Mouse (Mus musculus): ENCODE measurements at regions not wholly inside any gene's neighbourhood (a gene's known extent, or its start where the extent isn't known, plus 50 kb on each side); places are given as distances from the start of the nearest gene placed in this dataset.

GRCm38 (mm10) chr2:71633471-71633870, 86.9 kb upstream of the Dlx2 start:
- no peaks in the 10 kb centered on the region for H3K9me3 ChIP-seq (ENCODE audit: control insufficient read depth, low read length)
- no peak overlapping the region for H3K9ac ChIP-seq (replicated peaks; ENCODE audit: low read depth, low read length)
- no peak for ATAC-seq
- H3K4me2 ChIP-seq (ENCODE audit: low read length), result no peak overlapping the region
- no peaks in the 10 kb centered on the region for H3K36me3 ChIP-seq (ENCODE audit: control insufficient read depth, insufficient read depth)
- H3K4me1 ChIP-seq (replicated peaks; ENCODE audit: control insufficient read depth, insufficient read depth, low read length), result peaks cover 27% of the 10 kb centered on the region
- 71% methylated on average over 6 of the region's 6 CpGs for WGBS
- H3K27ac ChIP-seq (ENCODE audit: low read length), result no peak overlapping the region
- H3K4me3 ChIP-seq (replicated peaks; ENCODE audit: low read length), result no peak overlapping the region
- H3K27me3 ChIP-seq (replicated peaks; ENCODE audit: control insufficient read depth, insufficient read depth, low read length), result no peaks in the 10 kb centered on the region

- Histone ChIP-seq H3K36me3 (ENCODE audit: control insufficient read depth, insufficient read depth) (no peaks in the 10 kb centered on the region), H3K4me1 (replicated peaks; ENCODE audit: control insufficient read depth, insufficient read depth, low read length) (peaks cover 18% of the 10 kb centered on the region), H3K27me3 (replicated peaks; ENCODE audit: control insufficient read depth, insufficient read depth, low read length) (no peaks in the 10 kb centered on the region), H3K4me3 (replicated peaks; ENCODE audit: low read length) (no peak overlapping the region), H3K27ac (ENCODE audit: low read length) (no peak overlapping the region), H3K9me3 (ENCODE audit: control insufficient read depth, low read length) (no peaks in the 10 kb centered on the region), H3K4me2 (ENCODE audit: low read length) (no peak overlapping the region), H3K9ac (replicated peaks; ENCODE audit: low read depth, low read length) (no peak overlapping the region)
- ATAC-seq, result no peak
- WGBS, result 81% methylated on average over 3 of the region's 3 CpGs
Observed at GRCm38 (mm10) chr2:71634471-71634870, 87.9 kb upstream of the Dlx2 start.

GRCm38 (mm10) chr2:71636134-71636533, 89.6 kb upstream of the Dlx2 start:
- H3K4me1 ChIP-seq (replicated peaks; ENCODE audit: control insufficient read depth, insufficient read depth, low read length), result peaks cover 9% of the 10 kb centered on the region
- no peak overlapping the region for H3K4me3 ChIP-seq (replicated peaks; ENCODE audit: low read length)
- no peak overlapping the region for H3K27ac ChIP-seq (ENCODE audit: low read length)
- H3K9me3 ChIP-seq (ENCODE audit: control insufficient read depth, low read length), result no peaks in the 10 kb centered on the region; the same call in 1 of the 2 replicates
- no peaks in the 10 kb centered on the region for H3K27me3 ChIP-seq (replicated peaks; ENCODE audit: control insufficient read depth, insufficient read depth, low read length)
- peak; percentile 55 for ATAC-seq
- H3K4me2 ChIP-seq (ENCODE audit: low read length), result no peak overlapping the region
- no peak overlapping the region for H3K9ac ChIP-seq (replicated peaks; ENCODE audit: low read depth, low read length)
- WGBS, result 63% methylated on average over 4 of the region's 4 CpGs
- no peaks in the 10 kb centered on the region for H3K36me3 ChIP-seq (ENCODE audit: control insufficient read depth, insufficient read depth)

- Histone ChIP-seq H3K27me3 (replicated peaks; ENCODE audit: control insufficient read depth, insufficient read depth, low read length) (no peaks in the 10 kb centered on the region), H3K4me3 (replicated peaks; ENCODE audit: low read length) (no peak overlapping the region), H3K4me1 (replicated peaks; ENCODE audit: control insufficient read depth, insufficient read depth, low read length) (peaks cover 9% of the 10 kb centered on the region), H3K27ac (ENCODE audit: low read length) (no peak overlapping the region), H3K9ac (replicated peaks; ENCODE audit: low read depth, low read length) (no peak overlapping the region), H3K36me3 (ENCODE audit: control insufficient read depth, insufficient read depth) (no peaks in the 10 kb centered on the region), H3K9me3 (ENCODE audit: control insufficient read depth, low read length) (no peaks in the 10 kb centered on the region; the same call in 1 of the 2 replicates), H3K4me2 (ENCODE audit: low read length) (no peak overlapping the region)
- peak; percentile 72 for ATAC-seq
- WGBS, result 20% methylated on average over 4 of the region's 4 CpGs
Observed at GRCm38 (mm10) chr2:71636590-71636989, 90.0 kb upstream of the Dlx2 start.

GRCm38 (mm10) chr2:71640251-71640650, 93.7 kb upstream of the Dlx2 start:
- Histone ChIP-seq H3K4me1 (replicated peaks; ENCODE audit: control insufficient read depth, insufficient read depth, low read length) (peaks cover 9% of the 10 kb centered on the region), H3K9me3 (ENCODE audit: control insufficient read depth, low read length) (no peaks in the 10 kb centered on the region; the same call in 1 of the 2 replicates), H3K27ac (ENCODE audit: low read length) (no peak overlapping the region), H3K4me3 (replicated peaks; ENCODE audit: low read length) (no peak overlapping the region), H3K36me3 (ENCODE audit: control insufficient read depth, insufficient read depth) (no peaks in the 10 kb centered on the region), H3K9ac (replicated peaks; ENCODE audit: low read depth, low read length) (no peak overlapping the region), H3K4me2 (ENCODE audit: low read length) (no peak overlapping the region), H3K27me3 (replicated peaks; ENCODE audit: control insufficient read depth, insufficient read depth, low read length) (no peaks in the 10 kb centered on the region)
- WGBS, result 93% methylated on average over 5 of the region's 5 CpGs
- ATAC-seq, result no peak

- Histone ChIP-seq H3K9me3 (ENCODE audit: control insufficient read depth, low read length) (no peaks in the 10 kb centered on the region; the same call in 1 of the 2 replicates), H3K27ac (ENCODE audit: low read length) (no peak overlapping the region), H3K4me2 (ENCODE audit: low read length) (no peak overlapping the region), H3K4me3 (replicated peaks; ENCODE audit: low read length) (no peak overlapping the region), H3K27me3 (replicated peaks; ENCODE audit: control insufficient read depth, insufficient read depth, low read length) (no peaks in the 10 kb centered on the region), H3K4me1 (replicated peaks; ENCODE audit: control insufficient read depth, insufficient read depth, low read length) (peaks cover 6% of the 10 kb centered on the region; the same call in 1 of the 2 replicates), H3K36me3 (ENCODE audit: control insufficient read depth, insufficient read depth) (no peaks in the 10 kb centered on the region), H3K9ac (replicated peaks; ENCODE audit: low read depth, low read length) (no peak overlapping the region)
- WGBS, result 71% methylated on average over 6 of the region's 6 CpGs
- ATAC-seq, result no peak
Observed at GRCm38 (mm10) chr2:71644038-71644470, 97.5 kb upstream of the Dlx2 start.

- WGBS, result 45% methylated on average over 14 of the region's 14 CpGs
Observed at GRCm38 (mm10) chr2:71647914-71648497, 97.4 kb upstream of the Itga6 start.

GRCm38 (mm10) chr2:71651662-71652061, 93.8 kb upstream of the Itga6 start:
- Histone ChIP-seq H3K4me3 (replicated peaks; ENCODE audit: low read length) (no peak overlapping the region), H3K4me1 (replicated peaks; ENCODE audit: control insufficient read depth, insufficient read depth, low read length) (peaks cover 32% of the 10 kb centered on the region), H3K27me3 (replicated peaks; ENCODE audit: control insufficient read depth, insufficient read depth, low read length) (no peaks in the 10 kb centered on the region), H3K9me3 (ENCODE audit: control insufficient read depth, low read length) (no peaks in the 10 kb centered on the region), H3K27ac (ENCODE audit: low read length) (no peak overlapping the region), H3K9ac (replicated peaks; ENCODE audit: low read depth, low read length) (no peak overlapping the region), H3K4me2 (ENCODE audit: low read length) (no peak overlapping the region), H3K36me3 (ENCODE audit: control insufficient read depth, insufficient read depth) (no peaks in the 10 kb centered on the region)
- WGBS, result 0% methylated on average over 2 of the region's 2 CpGs
- ATAC-seq, result no peak

More at GRCm38 (mm10) chr2:71647914-71648497, 97.4 kb upstream of the Itga6 start:
- H3K9ac ChIP-seq (replicated peaks; ENCODE audit: low read depth, low read length), result no peak overlapping the region
- H3K36me3 ChIP-seq (ENCODE audit: control insufficient read depth, insufficient read depth), result no peaks in the 10 kb centered on the region
- H3K4me3 ChIP-seq (replicated peaks; ENCODE audit: low read length), result no peak overlapping the region
- H3K9me3 ChIP-seq (ENCODE audit: control insufficient read depth, low read length), result no peaks in the 10 kb centered on the region
- no peak overlapping the region for H3K4me2 ChIP-seq (ENCODE audit: low read length)
- no peaks in the 10 kb centered on the region for H3K27me3 ChIP-seq (replicated peaks; ENCODE audit: control insufficient read depth, insufficient read depth, low read length)
- peaks cover 18% of the 10 kb centered on the region for H3K4me1 ChIP-seq (replicated peaks; ENCODE audit: control insufficient read depth, insufficient read depth, low read length)
- ATAC-seq, result peak; percentile 46; the same call in 1 of the 2 replicates
- no peak overlapping the region for H3K27ac ChIP-seq (ENCODE audit: low read length)

- Histone ChIP-seq H3K36me3 (ENCODE audit: control insufficient read depth, insufficient read depth) (no peaks in the 10 kb centered on the region), H3K9me3 (ENCODE audit: control insufficient read depth, low read length) (no peaks in the 10 kb centered on the region), H3K4me1 (replicated peaks; ENCODE audit: control insufficient read depth, insufficient read depth, low read length) (peaks cover 32% of the 10 kb centered on the region), H3K9ac (replicated peaks; ENCODE audit: low read depth, low read length) (no peak overlapping the region), H3K27me3 (replicated peaks; ENCODE audit: control insufficient read depth, insufficient read depth, low read length) (no peaks in the 10 kb centered on the region), H3K4me3 (replicated peaks; ENCODE audit: low read length) (no peak overlapping the region), H3K4me2 (ENCODE audit: low read length) (0 out of 2 replicates have a peak overlapping the region, but pooled peaks have one; percentile 7), H3K27ac (ENCODE audit: low read length) (peak overlapping the region; percentile 20; the same call in 1 of the 2 replicates)
- WGBS, result 8% methylated on average over 9 of the region's 9 CpGs
- ATAC-seq, result no peak
Observed at GRCm38 (mm10) chr2:71652261-71652801, 93.1 kb upstream of the Itga6 start.
